Mouse (Mus musculus): ENCODE results near the gene Cdpf1. TPM values are rescaled to one million over a fixed set of nuclear protein-coding genes. Genes with fewer than 3 reads are reported as not detected.

Gene Cdpf1
- polyA plus RNA-seq, 1 experiment = 17.0 TPM

- Histone ChIP-seq H3K27me3 (ENCODE audit: control insufficient read depth, insufficient read depth, insufficient read length) (peaks cover 78% of the 10 kb centered on the region), H3K79me2 (ENCODE audit: control insufficient read depth, insufficient read depth) (no peaks in the 10 kb centered on the region), H3K4me3 (ENCODE audit: insufficient read depth, poor library complexity, severe bottlenecking) (no peak overlapping the region), H3K36me3 (ENCODE audit: control insufficient read depth, insufficient read depth) (no peaks in the 10 kb centered on the region), H3K79me3 (ENCODE audit: low read depth) (no peaks in the 10 kb centered on the region), H3ac (ENCODE audit: control insufficient read depth, insufficient read length, low read depth) (no peak overlapping the region)
- TF ChIP-seq USF1 (IDR thresholded peaks at IDR 0.05; ENCODE audit: low read depth) (no peak), MAX (IDR thresholded peaks at IDR 0.05) (no peak), MYOD1 (IDR thresholded peaks at IDR 0.05; ENCODE audit: control insufficient read depth, insufficient read length, low read depth) (no peak), MYOG (IDR thresholded peaks at IDR 0.05; ENCODE audit: control insufficient read depth, extremely low read depth, insufficient read length) (no peak), FOSL1 (IDR thresholded peaks at IDR 0.05; ENCODE audit: insufficient read depth, low read length, poor library complexity, severe bottlenecking) (no peak), CTCF (IDR thresholded peaks at IDR 0.05; ENCODE audit: control insufficient read depth, insufficient read depth, insufficient read length) (no peak), CEBPB (IDR thresholded peaks at IDR 0.05; ENCODE audit: low read depth) (no peak)
These were observed 18.0 kb upstream of the Cdpf1 start for GRCm38 (mm10) chr15:85829470-85829869.

GRCm38 (mm10) chr15:85828071-85828470 is 16.6 kb upstream of the Cdpf1 start:
- TF ChIP-seq FOSL1 (IDR thresholded peaks at IDR 0.05; ENCODE audit: insufficient read depth, low read length, poor library complexity, severe bottlenecking) = no peak
- TF ChIP-seq USF1 (IDR thresholded peaks at IDR 0.05; ENCODE audit: low read depth) = no peak
- TF ChIP-seq MAX (IDR thresholded peaks at IDR 0.05) = no peak
- TF ChIP-seq CTCF (IDR thresholded peaks at IDR 0.05; ENCODE audit: control insufficient read depth, insufficient read depth, insufficient read length) = no peak
- no peak for TF ChIP-seq CEBPB (IDR thresholded peaks at IDR 0.05; ENCODE audit: low read depth)
- no peak for TF ChIP-seq MYOD1 (IDR thresholded peaks at IDR 0.05; ENCODE audit: control insufficient read depth, insufficient read length, low read depth)
- TF ChIP-seq MYOG (IDR thresholded peaks at IDR 0.05; ENCODE audit: control insufficient read depth, extremely low read depth, insufficient read length) = no peak
- H3K4me3 ChIP-seq (ENCODE audit: insufficient read depth, poor library complexity, severe bottlenecking) = no peak overlapping the region
- H3K27me3 ChIP-seq (ENCODE audit: control insufficient read depth, insufficient read depth, insufficient read length) = peaks cover 81% of the 10 kb centered on the region
- no peaks in the 10 kb centered on the region for H3K79me2 ChIP-seq (ENCODE audit: control insufficient read depth, insufficient read depth)
- H3K36me3 ChIP-seq (ENCODE audit: control insufficient read depth, insufficient read depth) = no peaks in the 10 kb centered on the region
- H3K79me3 ChIP-seq (ENCODE audit: low read depth) = no peaks in the 10 kb centered on the region
- H3ac ChIP-seq (ENCODE audit: control insufficient read depth, insufficient read length, low read depth) = no peak overlapping the region

GRCm38 (mm10) chr15:85826676-85827075 is 15.2 kb upstream of the Cdpf1 start:
- no peak overlapping the region for H3K4me3 ChIP-seq (ENCODE audit: insufficient read depth, poor library complexity, severe bottlenecking)
- H3K79me3 ChIP-seq (ENCODE audit: low read depth) = no peaks in the 10 kb centered on the region
- H3K36me3 ChIP-seq (ENCODE audit: control insufficient read depth, insufficient read depth) = no peaks in the 10 kb centered on the region
- peaks cover 79% of the 10 kb centered on the region for H3K27me3 ChIP-seq (ENCODE audit: control insufficient read depth, insufficient read depth, insufficient read length)
- H3K79me2 ChIP-seq (ENCODE audit: control insufficient read depth, insufficient read depth) = no peaks in the 10 kb centered on the region
- H3ac ChIP-seq (ENCODE audit: control insufficient read depth, insufficient read length, low read depth) = no peak overlapping the region
- no peak for TF ChIP-seq MYOG (IDR thresholded peaks at IDR 0.05; ENCODE audit: control insufficient read depth, extremely low read depth, insufficient read length)
- TF ChIP-seq FOSL1 (IDR thresholded peaks at IDR 0.05; ENCODE audit: insufficient read depth, low read length, poor library complexity, severe bottlenecking) = no peak
- no peak for TF ChIP-seq MYOD1 (IDR thresholded peaks at IDR 0.05; ENCODE audit: control insufficient read depth, insufficient read length, low read depth)
- no peak for TF ChIP-seq CTCF (IDR thresholded peaks at IDR 0.05; ENCODE audit: control insufficient read depth, insufficient read depth, insufficient read length)
- no peak for TF ChIP-seq CEBPB (IDR thresholded peaks at IDR 0.05; ENCODE audit: low read depth)
- no peak for TF ChIP-seq USF1 (IDR thresholded peaks at IDR 0.05; ENCODE audit: low read depth)
- TF ChIP-seq MAX (IDR thresholded peaks at IDR 0.05) = no peak

- no peak overlapping the region for H3ac ChIP-seq (ENCODE audit: control insufficient read depth, insufficient read length, low read depth)
- no peak overlapping the region for H3K4me3 ChIP-seq (ENCODE audit: insufficient read depth, poor library complexity, severe bottlenecking)
- TF ChIP-seq MAX (IDR thresholded peaks at IDR 0.05) (no peak), USF1 (IDR thresholded peaks at IDR 0.05; ENCODE audit: low read depth) (no peak), CTCF (IDR thresholded peaks at IDR 0.05; ENCODE audit: control insufficient read depth, insufficient read depth, insufficient read length) (no peak), MYOG (IDR thresholded peaks at IDR 0.05; ENCODE audit: control insufficient read depth, extremely low read depth, insufficient read length) (no peak), MYOD1 (IDR thresholded peaks at IDR 0.05; ENCODE audit: control insufficient read depth, insufficient read length, low read depth) (no peak), FOSL1 (IDR thresholded peaks at IDR 0.05; ENCODE audit: insufficient read depth, low read length, poor library complexity, severe bottlenecking) (no peak), CEBPB (IDR thresholded peaks at IDR 0.05; ENCODE audit: low read depth) (no peak)
- H3K79me3 ChIP-seq (ENCODE audit: low read depth) = no peaks in the 10 kb centered on the region
- H3K79me2 ChIP-seq (ENCODE audit: control insufficient read depth, insufficient read depth) = no peaks in the 10 kb centered on the region
- H3K27me3 ChIP-seq (ENCODE audit: control insufficient read depth, insufficient read depth, insufficient read length) = peaks cover 88% of the 10 kb centered on the region
- no peaks in the 10 kb centered on the region for H3K36me3 ChIP-seq (ENCODE audit: control insufficient read depth, insufficient read depth)
These were observed 10.5 kb upstream of the Cdpf1 start for GRCm38 (mm10) chr15:85822011-85822359.

- H3K79me3 ChIP-seq (ENCODE audit: low read depth) = no peaks in the 10 kb centered on the region
- H3K79me2 ChIP-seq (ENCODE audit: control insufficient read depth, insufficient read depth) = no peaks in the 10 kb centered on the region
- no peak within 1 kb of the TSS for H3K4me3 ChIP-seq (ENCODE audit: insufficient read depth, poor library complexity, severe bottlenecking)
- TF ChIP-seq USF1 (IDR thresholded peaks at IDR 0.05; ENCODE audit: low read depth) (no peak), MYOD1 (IDR thresholded peaks at IDR 0.05; ENCODE audit: control insufficient read depth, insufficient read length, low read depth) (no peak), MYOG (IDR thresholded peaks at IDR 0.05; ENCODE audit: control insufficient read depth, extremely low read depth, insufficient read length) (no peak)
- H3K27me3 ChIP-seq (ENCODE audit: control insufficient read depth, insufficient read depth, insufficient read length) = peaks cover 88% of the 10 kb centered on the region
- H3K36me3 ChIP-seq (ENCODE audit: control insufficient read depth, insufficient read depth) = no peaks in the 10 kb centered on the region
- no peak within 1 kb of the TSS for H3ac ChIP-seq (ENCODE audit: control insufficient read depth, insufficient read length, low read depth)
These were observed 9.9 kb upstream of the Cdpf1 start, which contains the start of gene Pkdrej for GRCm38 (mm10) chr15:85821203-85822010. TSS of gene Pkdrej (minus strand) at chr15:85821734.

All from C2C12 (cell line).